Mouse (Mus musculus): ENCODE results near the gene Car7. TPM values are rescaled to one million over a fixed set of nuclear protein-coding genes. Genes with fewer than 3 reads are reported as not detected.

Gene Car7
- polyA plus RNA-seq, 1 experiment from 2014 or later, result 0.83 TPM

DNA sequence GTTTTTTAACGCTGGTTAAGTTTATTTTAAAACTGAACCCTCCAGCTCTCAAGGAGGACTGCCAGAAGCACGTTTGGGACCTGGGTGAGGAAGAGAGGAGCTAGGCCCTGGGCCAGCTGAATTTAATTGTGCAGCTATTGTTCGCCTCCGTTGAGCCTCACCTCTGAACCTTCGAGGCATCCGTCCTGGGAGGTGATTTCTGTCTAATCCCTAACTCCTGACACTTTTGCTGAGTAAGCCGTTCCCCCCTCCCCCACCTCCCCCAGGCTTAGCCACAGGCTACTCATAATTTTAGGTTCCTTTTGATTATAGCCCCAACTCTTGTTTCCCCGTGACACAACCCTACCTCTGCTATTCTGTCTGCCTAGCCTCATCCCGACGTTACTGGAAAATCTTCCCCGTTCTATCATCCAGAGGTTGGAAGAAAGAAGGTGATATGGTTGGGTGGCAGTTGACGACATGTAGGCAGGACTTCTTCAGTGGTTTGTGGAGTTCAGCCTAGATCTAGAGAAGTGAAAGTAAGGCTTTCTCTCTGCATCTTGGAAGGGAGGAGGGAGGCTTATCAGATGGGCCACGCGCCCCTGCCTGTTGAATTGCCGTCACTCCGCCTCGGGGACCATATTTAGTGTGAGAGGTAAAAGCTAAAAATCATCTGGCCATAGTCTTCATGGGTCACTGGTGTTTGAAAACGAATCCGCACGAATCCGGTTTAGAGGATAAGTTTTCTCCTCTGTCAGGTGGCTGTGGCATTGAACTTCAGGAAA, 61.5 kb downstream of the Car7 start:
- Histone ChIP-seq H3K4me1 (peaks cover 9% of the 10 kb centered on the region), H3K4me2 (replicated peaks) (no peak overlapping the region), H3K9ac (no peak overlapping the region), H3K9me3 (no peaks in the 10 kb centered on the region), H3K36me3 (peaks cover 40% of the 10 kb centered on the region), H3K27me3 (peaks cover 5% of the 10 kb centered on the region; the same call in 1 of the 2 replicates), H3K27ac (no peak overlapping the region), H3K4me3 (no peak overlapping the region)
- no peak for ATAC-seq (ENCODE audit: low FRiP score, low read depth)
- 82% methylated on average over 21 of the region's 21 CpGs for WGBS

- Histone ChIP-seq H3K4me3 (no peak overlapping the region), H3K9ac (no peak overlapping the region), H3K4me2 (replicated peaks) (no peak overlapping the region), H3K27me3 (peaks cover 7% of the 10 kb centered on the region; the same call in 1 of the 2 replicates), H3K9me3 (no peaks in the 10 kb centered on the region), H3K27ac (no peak overlapping the region), H3K36me3 (peaks cover 40% of the 10 kb centered on the region), H3K4me1 (peaks cover 6% of the 10 kb centered on the region)
- ATAC-seq (ENCODE audit: low FRiP score, low read depth), result no peak
- 66% methylated on average over 6 of the region's 6 CpGs for WGBS
These were observed 63.2 kb downstream of the Car7 start for GRCm38 (mm10) chr8:104597656-104598055.

DNA sequence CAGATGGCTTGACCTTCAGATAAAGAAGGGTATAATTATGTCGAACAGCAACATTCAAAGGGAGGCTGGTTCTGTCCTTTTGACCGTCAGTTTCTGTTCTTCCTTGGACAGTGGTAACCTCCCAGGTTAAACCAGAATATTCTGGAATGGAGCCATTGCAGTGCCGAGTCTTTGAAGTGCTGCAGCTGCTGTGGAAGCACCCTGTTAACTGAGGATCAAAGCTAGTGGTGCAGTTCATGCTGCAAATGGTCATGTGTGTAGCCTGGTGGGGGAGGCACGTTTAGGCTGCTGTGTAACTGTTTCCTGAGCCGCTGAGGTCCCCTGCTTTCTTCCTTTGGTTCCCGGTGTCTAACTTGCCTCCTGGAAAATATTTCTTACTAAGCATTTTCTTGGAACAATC, 64.0 kb downstream of the Car7 start:
- H3K9me3 ChIP-seq, result no peaks in the 10 kb centered on the region
- H3K9ac ChIP-seq, result no peak overlapping the region
- H3K27me3 ChIP-seq, result peaks cover 7% of the 10 kb centered on the region; the same call in 1 of the 2 replicates
- 41% methylated on average over 6 of the region's 6 CpGs for WGBS
- ATAC-seq (ENCODE audit: low FRiP score, low read depth), result no peak
- no peak overlapping the region for H3K27ac ChIP-seq
- H3K36me3 ChIP-seq, result peaks cover 39% of the 10 kb centered on the region
- H3K4me1 ChIP-seq, result peaks cover 6% of the 10 kb centered on the region
- H3K4me3 ChIP-seq, result no peak overlapping the region
- no peak overlapping the region for H3K4me2 ChIP-seq (replicated peaks)

Other genes starting within 250 kb of the Car7 start
- not detected in 2 replicates for gene Cmtm2a, start 241.5 kb upstream of the Car7 start, polyA plus RNA-seq (2015; fragmentation: Nextera tagmentation; extraction: Ambion mirVana)
- not detected in 2 replicates for gene Gm45711, start 224.6 kb upstream of the Car7 start, polyA plus RNA-seq (2015; fragmentation: Nextera tagmentation; extraction: Ambion mirVana)
- not detected in 2 replicates for gene Cmtm1, start 224.5 kb upstream of the Car7 start, polyA plus RNA-seq (2015; fragmentation: Nextera tagmentation; extraction: Ambion mirVana)
- not detected in 2 replicates for gene Gm11020, start 213.1 kb upstream of the Car7 start, polyA plus RNA-seq (2015; fragmentation: Nextera tagmentation; extraction: Ambion mirVana)
- gene Cmtm2b, start 212.5 kb upstream of the Car7 start, polyA plus RNA-seq (2015; fragmentation: Nextera tagmentation; extraction: Ambion mirVana), result not detected in 2 replicates
- gene Cmtm3, start 195.3 kb upstream of the Car7 start, polyA plus RNA-seq (2015; fragmentation: Nextera tagmentation; extraction: Ambion mirVana), result 158 and 159 TPM in 2 replicates
- gene Cmtm4, start 138.9 kb upstream of the Car7 start, polyA plus RNA-seq (2015; fragmentation: Nextera tagmentation; extraction: Ambion mirVana), result 2.8 and 3.0 TPM in 2 replicates
- 64.7 and 65.5 TPM in 2 replicates for gene Dync1li2, start 91.6 kb upstream of the Car7 start, polyA plus RNA-seq (2015; fragmentation: Nextera tagmentation; extraction: Ambion mirVana)
- 0.29 and 0.45 TPM in 2 replicates for gene Terb1, start 24.8 kb upstream of the Car7 start, polyA plus RNA-seq (2015; fragmentation: Nextera tagmentation; extraction: Ambion mirVana)
- 116 and 122 TPM in 2 replicates for gene Nae1, start 52 bp upstream of the Car7 start, polyA plus RNA-seq (2015; fragmentation: Nextera tagmentation; extraction: Ambion mirVana)
- gene Pdp2, start 56.8 kb downstream of the Car7 start, polyA plus RNA-seq (2015; fragmentation: Nextera tagmentation; extraction: Ambion mirVana), result 13.8 and 14.0 TPM in 2 replicates
- 0.22 TPM in 1 of 2 replicates, not detected in the other for gene Cdh16, start 89.7 kb downstream of the Car7 start, polyA plus RNA-seq (2015; fragmentation: Nextera tagmentation; extraction: Ambion mirVana)
- 18.1 TPM in 2 replicates for gene Rrad, start 96.6 kb downstream of the Car7 start, polyA plus RNA-seq (2015; fragmentation: Nextera tagmentation; extraction: Ambion mirVana)
- 88.9 and 89.4 TPM in 2 replicates for gene Ciao2b, start 107.3 kb downstream of the Car7 start, polyA plus RNA-seq (2015; fragmentation: Nextera tagmentation; extraction: Ambion mirVana)
- not detected in 2 replicates for gene Ces2a, start 199.3 kb downstream of the Car7 start, polyA plus RNA-seq (2015; fragmentation: Nextera tagmentation; extraction: Ambion mirVana)

Measured in limb, embryonic 13.5 days (tissue).